Mouse (Mus musculus) NIH3T3 (cell line): ENCODE data around the gene Hoxa10.

Experiments used
- DNase-seq: peaks from one replicate; pipeline ENCODE4 v3.0.0-alpha.2; 2012; ENCODE audit warnings: low read depth

The Hoxa10 gene

DNA sequence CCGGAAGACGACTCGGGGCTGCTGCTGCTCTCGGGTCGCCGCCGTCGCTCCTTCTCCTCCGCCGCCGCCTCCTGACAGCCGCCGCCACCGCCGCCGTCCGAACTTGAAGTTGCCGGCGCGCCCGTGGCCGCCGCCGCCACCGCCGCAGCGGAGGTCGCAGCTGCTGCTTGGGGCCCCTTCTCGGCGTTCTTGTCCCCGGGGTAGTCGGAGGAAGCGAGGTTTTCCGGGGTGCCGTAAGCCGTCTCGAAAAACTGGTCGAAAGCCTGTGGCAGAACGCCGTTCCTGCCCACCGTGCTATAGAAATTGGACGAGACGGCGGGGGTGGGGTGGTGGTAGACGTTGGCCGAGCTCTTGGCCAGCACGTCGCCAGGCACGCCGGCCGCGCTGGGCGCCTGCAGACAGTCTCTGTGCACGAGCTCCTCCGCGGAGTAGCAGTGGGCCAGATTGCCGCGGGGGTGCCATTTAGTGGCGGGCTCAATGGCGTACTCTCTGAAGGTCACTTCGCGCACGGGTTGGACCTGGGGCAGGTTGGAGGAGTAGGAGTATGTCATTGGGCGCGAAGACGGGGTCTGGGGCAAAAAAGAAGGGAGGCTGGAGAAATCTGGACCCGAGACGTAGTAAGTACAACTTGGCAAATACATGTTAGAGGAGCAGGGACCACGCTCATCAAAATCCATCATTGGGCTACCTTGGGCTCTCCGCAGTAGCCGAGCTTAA lies 4.5 kb upstream of the Hoxa10 start:
- no peak for DNase-seq

- DNase-seq: no peak
Observed at GRCm38 (mm10) chr6:52244471-52245039, 3.9 kb upstream of the Hoxa10 start.

- DNase-seq: no peak
Observed at GRCm38 (mm10) chr6:52243681-52244121, 3.0 kb upstream of the Hoxa10 start.

- DNase-seq: no peak
Observed at GRCm38 (mm10) chr6:52242801-52243332, 2.2 kb upstream of the Hoxa10 start.

- no peak for DNase-seq
Observed at GRCm38 (mm10) chr6:52241001-52241621, 457 bp upstream of the Hoxa10 start.

- DNase-seq: no peak
Observed at GRCm38 (mm10) chr6:52239625-52240388, 847 bp downstream of the Hoxa10 start.

- DNase-seq: no peak
Observed at GRCm38 (mm10) chr6:52238976-52239375, 1.7 kb downstream of the Hoxa10 start.

- DNase-seq: no peak
Observed at GRCm38 (mm10) chr6:52238155-52238545, 2.5 kb downstream of the Hoxa10 start.

DNA sequence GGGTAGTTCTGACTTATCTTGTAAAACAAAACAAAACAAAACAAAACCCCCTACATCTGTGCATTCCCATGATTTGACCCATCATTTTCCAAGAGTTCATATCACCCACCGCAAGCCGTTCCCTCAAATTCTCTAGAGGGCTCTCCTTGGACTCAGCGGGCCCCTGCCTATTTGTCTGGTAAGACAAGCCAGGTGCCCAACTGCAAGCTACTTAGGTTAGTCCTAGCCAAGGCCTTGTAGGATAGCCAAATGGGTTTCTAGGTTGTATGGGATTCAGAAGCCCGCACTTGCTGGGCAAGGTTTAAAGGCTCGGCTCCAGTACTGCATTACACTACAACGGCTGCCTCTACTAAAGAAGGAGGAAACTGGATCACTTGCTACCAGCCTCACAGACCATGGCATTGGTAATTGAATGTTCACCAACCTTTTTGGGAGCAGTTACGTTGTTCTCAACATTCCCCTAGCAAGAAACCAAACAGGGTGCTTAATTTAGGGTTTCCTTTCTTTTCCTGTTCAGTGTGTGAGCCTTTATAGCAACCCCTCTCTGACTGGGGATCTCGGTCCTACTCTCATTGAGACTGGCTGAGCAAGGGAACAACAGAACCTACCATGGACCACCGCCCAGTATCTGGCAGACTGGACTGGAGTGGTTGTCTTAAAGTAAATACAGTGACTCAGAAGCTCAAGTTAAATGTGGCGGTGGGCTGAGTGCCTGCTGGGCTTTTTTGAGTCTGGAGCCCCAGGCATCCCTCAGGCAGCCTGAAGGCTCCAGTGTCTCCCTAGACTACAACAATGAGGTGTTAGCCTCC lies 3.1 kb downstream of the Hoxa10 start:
- DNase-seq: no peak

DNA sequence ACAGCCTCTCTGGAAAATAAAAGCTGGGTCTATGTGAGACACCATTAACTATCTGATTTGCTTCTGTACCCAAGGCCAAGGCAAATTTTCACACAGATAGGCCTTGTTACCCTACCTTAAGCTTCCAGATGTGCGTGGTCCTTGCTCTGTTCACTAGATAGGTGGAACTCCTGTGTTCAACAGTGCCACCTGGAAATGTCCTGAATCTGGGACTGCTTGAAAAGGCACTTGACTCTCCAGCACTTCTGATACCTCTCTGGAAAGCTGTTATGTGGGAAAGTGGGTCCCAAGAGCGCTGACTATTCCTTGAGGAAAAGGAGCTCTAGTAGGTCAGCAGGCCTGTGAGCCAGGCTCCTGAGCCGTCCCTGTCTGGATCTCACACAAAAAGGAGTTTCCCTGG lies 3.8 kb downstream of the Hoxa10 start:
- no peak for DNase-seq

GRCm38 (mm10) chr6:52235866-52236265 lies 4.8 kb downstream of the Hoxa10 start:
- no peak for DNase-seq

DNA sequence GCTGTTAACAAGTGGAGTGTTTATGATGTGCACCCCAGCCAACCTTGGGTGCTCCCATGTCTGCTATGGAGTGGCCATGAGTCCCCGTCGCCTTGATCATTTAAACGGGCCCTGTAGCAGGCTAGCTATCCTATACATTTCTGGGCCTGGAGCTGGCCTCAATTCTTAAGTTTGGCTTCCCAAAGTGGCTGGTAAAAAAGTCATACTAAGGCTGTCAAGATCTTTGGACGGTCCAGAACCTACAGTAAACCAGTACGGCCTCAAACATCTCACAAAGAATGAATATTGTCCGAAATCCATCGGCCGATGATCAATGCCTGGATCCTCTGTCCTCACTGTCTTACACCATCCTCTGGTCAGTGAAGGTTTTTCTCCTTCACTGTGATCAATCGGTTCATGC lies 5.4 kb downstream of the Hoxa10 start:
- DNase-seq: no peak

- DNase-seq: no peak
Observed at GRCm38 (mm10) chr6:52234428-52235140, 6.1 kb downstream of the Hoxa10 start.

GRCm38 (mm10) chr6:52233546-52234427 lies 6.9 kb downstream of the Hoxa10 start:
- DNase-seq: no peak

DNA sequence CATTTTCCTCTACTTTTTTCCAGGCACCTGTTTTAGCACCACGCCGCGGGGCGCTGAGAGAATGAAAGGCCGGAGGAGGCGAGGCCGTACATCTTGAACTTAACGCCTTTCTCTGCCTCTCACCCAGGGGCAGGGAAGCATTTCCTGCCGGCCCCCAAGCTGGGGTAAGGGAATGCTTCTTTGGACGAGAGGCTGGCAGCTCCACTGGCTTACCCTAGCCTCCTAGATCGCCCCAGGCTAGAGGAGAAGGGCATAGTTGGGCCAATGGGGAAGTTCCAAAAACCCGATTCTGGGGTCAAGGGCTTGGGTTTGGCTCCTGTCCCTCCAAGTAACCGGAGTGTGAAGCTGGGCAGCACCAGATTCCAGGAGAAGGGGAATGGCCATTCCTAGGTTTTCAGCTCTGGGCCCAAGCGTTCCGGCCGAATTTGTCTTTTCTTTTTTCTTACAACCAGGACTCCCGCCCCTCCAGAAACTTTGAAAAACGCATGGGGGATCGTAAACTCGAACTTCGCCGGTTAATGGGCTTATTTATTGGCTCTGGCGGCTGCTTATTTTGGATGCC lies 7.6 kb downstream of the Hoxa10 start:
- no peak for DNase-seq

DNA sequence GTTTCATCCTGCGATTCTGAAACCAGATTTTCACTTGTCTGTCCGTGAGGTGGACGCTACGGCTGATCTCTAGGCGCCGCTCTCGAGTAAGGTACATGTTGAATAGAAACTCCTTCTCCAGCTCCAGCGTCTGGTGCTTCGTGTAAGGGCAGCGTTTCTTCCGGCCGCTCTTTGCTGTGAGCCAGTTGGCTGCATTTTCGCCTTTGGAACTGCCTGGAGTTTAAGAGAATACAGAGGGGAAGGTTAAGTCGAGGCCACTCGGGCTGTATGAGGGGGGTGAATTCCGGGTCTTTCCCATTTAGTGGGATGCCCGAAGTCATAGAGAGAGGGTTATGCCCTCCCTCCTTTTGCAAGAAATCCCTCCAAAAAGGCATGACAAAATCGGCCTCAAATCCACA lies 8.1 kb downstream of the Hoxa10 start:
- no peak for DNase-seq

DNA sequence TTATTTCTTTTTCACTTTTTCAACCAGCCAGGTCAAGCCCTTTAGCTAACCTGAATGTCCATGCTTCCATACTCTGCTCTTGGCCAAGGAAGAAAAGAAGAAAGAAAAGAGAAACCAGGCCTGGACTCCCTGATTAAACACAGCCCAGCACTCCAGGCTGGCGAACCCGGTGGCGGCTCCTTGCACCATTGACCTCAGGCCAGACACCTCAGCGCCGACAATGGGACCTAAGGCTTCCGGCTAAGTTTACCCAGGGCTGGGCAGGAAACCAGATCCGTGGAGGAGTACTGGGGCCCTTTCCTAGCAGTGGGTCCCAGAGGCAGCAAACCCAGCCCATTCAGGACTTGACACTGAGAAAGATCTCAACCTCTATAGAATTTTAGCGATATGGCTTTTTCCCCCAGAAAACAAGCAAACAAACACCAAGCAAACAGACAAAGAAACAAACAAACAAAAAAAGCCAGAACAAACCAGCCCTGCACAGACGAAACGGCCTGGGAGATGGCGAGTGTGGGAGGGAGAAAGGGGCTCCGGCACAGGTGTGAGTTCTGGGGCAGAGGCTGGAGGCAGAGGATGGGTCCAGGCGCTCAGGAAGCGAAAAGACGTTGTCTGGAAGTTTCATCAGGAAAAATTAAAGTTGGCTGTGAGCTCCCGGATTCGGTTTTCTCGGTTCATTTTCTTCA lies 8.6 kb downstream of the Hoxa10 start:
- DNase-seq: no peak

- no peak for DNase-seq
Observed at GRCm38 (mm10) chr6:52230516-52231165, 10.0 kb downstream of the Hoxa10 start, which contains the start of gene Hoxa9. Gene Hoxa9 (minus strand): TSS chr6:52231089.
